Mouse (Mus musculus) liver, adult 2 months (tissue): Measurements from ENCODE around the gene Foxc2.

ENCODE experiments used
- CTCF ChIP-seq: fragments of 200-500 bp; IDR thresholded peaks from 2 replicates; pipeline ENCODE4 v1.5.1; 2011; ENCODE audit warnings: low read depth, low read length, control low read depth
- POLR2A ChIP-seq: fragments of 200-500 bp; IDR thresholded peaks from 2 replicates; pipeline ENCODE4 v1.6.1; 2011; ENCODE audit warnings: low read length, control low read depth; ENCODE audit not compliant: insufficient read depth; ENCODE audit errors: extremely low read depth

- no peak for TF ChIP-seq CTCF
- no peak for TF ChIP-seq POLR2A
These were observed 31.6 kb upstream of the Foxc2 start, which contains the start of gene Foxf1 for GRCm38 (mm10) chr8:121084210-121084951.
